Mouse (Mus musculus) erythroblast, adult 5-6 weeks (primary cell): ENCODE data around the gene Fancc. TPM values are rescaled to one million over a fixed set of nuclear protein-coding genes. Genes with fewer than 3 reads are reported as not detected.

Experiments
- ATAC-seq: replicated peaks from 2 replicates; pipeline ENCODE4 v1.8.0; 2016; ENCODE audit warnings: moderate number of reproducible peaks, mild to moderate bottlenecking, moderate TSS enrichment, inconsistent platforms; ENCODE audit not compliant: poor library complexity, low FRiP score, severe bottlenecking
- total RNA-seq, 2 experiments: library from RNA; stranded (forward) in 1 of 2; stranded (reverse) in 1 of 2; fragments of 150-400 nt in 1 of 2; fragments of 200-764, 138-1000 nt in 1 of 2; gene quantifications; 2 replicates each; pipeline versions ENCODE4 v1.2.3 to v1.2.4; 2015 to 2017; ENCODE audit warnings: low replicate concordance in 2 of 2

The Fancc gene
- total RNA-seq, 2 experiments from 2014 or later: 9.0 to 26.5 TPM

DNA sequence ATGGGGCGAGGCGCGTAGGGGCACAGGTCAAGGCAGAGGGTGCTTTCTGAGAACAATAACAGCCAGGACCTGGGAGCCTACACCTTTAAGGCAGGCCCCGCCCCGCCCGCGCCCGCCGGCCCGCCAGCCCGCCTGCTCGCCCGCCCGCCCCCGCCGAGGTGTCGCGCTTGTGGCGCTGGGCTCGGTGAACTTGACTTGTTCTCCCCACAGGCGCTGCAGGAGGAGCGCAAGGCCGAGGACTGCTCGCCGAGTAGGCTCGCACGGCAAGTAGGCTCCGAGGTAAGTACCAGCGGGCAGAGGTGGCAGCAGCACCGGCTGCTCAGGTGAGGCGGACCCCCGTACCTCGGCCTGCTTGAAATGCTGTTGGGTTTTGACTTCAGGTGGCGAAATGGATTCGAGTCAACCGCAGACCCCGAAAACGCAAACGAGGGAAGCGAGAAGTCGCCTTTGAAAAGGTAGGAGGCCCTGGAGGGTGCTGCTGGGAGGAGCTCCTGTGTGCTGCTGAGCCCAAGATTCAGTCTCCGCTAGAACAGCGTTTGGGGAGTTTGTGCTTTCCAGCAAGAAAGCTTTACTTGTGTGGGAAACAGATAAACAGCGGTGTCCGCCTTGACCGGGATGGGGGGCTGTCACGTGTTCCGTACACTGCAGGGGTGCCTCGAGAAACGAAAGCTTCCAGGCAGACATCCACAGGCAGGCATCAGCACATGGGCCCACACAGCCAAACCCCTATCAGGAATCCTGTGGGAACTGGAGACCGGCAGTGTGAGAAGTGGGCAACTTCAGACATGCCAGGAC lies 257.0 kb downstream of the Fancc start:
- peak; percentile 72 for ATAC-seq

DNA sequence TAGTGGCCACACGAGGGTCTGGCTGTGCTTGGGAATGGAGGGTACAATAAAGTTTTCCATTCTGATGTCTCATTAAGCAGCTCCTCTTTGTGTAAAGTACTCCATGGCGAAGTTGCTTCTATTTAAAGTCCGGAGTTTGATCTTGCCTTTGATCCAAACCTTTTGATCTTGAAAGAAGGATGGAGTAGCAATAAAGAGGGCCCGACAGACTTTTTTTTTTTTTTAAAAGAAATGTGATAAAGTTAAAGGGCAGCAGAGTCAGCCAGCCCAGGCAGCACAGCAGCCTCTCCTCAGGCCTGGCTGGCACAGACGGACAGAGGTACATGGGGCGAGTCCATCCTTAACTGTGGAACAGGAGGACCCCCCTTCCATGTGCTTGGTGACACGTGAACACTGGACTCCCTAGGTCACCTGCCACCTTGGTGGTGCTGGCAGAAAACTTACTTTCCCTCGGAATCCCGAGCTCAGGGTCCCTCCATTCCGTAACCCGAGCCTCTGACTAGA lies 257.7 kb downstream of the Fancc start:
- ATAC-seq: 0 out of 2 replicates have a peak, but pooled peaks have one; percentile 36

GRCm38 (mm10) chr13:63238045-63238444 lies 259.0 kb downstream of the Fancc start:
- no peak for ATAC-seq

DNA sequence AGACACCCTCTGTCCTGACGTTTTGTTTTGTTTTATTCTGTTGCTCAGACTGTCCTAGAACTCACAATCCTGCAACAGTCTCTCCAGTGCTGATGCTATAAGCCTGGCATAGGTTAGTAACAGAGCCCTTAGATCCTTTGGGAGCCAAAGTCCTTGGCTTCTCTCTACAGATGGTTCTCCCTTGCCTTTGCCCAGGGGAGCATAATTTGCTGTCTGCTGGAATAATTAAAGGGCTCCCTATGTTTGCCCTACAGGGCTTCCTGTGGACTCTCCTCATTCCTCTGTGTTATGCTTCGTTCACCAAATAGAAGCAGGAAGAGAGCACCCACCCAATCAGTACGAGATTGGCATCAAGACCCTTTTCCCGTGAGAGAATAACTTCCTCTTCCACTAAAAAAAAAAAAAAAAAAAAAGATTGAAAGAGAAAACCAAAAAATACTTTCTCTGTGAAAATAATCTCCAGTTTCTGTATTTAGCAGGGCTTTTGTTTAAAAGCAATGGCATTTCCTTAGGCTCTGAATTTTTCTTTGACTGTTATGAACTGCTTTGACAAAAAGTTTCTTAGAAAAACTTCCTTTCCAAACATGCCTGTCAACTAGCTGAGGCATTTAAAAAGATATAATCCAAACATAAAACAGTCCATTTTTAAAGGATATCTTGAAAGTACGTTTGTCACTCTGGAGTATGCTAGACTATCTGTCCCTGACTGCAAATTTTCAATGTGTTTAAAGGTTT lies 260.8 kb downstream of the Fancc start:
- ATAC-seq: no peak

- no peak for ATAC-seq
These were observed 261.5 kb downstream of the Fancc start for GRCm38 (mm10) chr13:63235551-63235950.

Other genes starting within 250 kb of the Fancc start
- gene Ptch1, start 76.3 kb upstream of the Fancc start, total RNA-seq (2015; ENCODE audit: low replicate concordance): 2.5 and 4.8 TPM in 2 replicates
- 1.5 and 2.5 TPM in 2 replicates for gene Ptch1, start 76.3 kb upstream of the Fancc start, total RNA-seq (2017; ENCODE audit: low replicate concordance)